Mouse (Mus musculus) granulocyte monocyte progenitor cell, adult 5-6 weeks (primary cell): ENCODE data around the gene Tmprss4. TPM values are rescaled to one million over a fixed set of nuclear protein-coding genes. Genes with fewer than 3 reads are reported as not detected.

Experiments used
- ATAC-seq: replicated peaks from 2 replicates; pipeline ENCODE4 v1.8.0; 2016; ENCODE audit warnings: mild to moderate bottlenecking, moderate TSS enrichment, inconsistent platforms; ENCODE audit not compliant: poor library complexity, severe bottlenecking
- total RNA-seq, 2 experiments: library from RNA; stranded (forward) in 1 of 2; stranded (reverse) in 1 of 2; fragments of 200-712, 200-1000 nt in 1 of 2; fragments of >200 nt in 1 of 2; fragmentation: Nextera tagmentation in 1 of 2; gene quantifications; 2 replicates each; pipeline ENCODE4 v1.2.3; 2014 to 2017

Gene Tmprss4
- total RNA-seq (2014; fragmentation: Nextera tagmentation): not detected in 2 replicates
- total RNA-seq (2017): not detected in 2 replicates

- ATAC-seq: no peak
Observed at GRCm38 (mm10) chr9:45203797-45204410, at the start of gene Tmprss4. Gene Tmprss4 (minus strand): TSS chr9:45204092.

GRCm38 (mm10) chr9:45252395-45252794 lies 48.5 kb upstream of the Tmprss4 start:
- ATAC-seq: peak; percentile 28

GRCm38 (mm10) chr9:45251990-45252389 lies 48.1 kb upstream of the Tmprss4 start:
- ATAC-seq: no peak

DNA sequence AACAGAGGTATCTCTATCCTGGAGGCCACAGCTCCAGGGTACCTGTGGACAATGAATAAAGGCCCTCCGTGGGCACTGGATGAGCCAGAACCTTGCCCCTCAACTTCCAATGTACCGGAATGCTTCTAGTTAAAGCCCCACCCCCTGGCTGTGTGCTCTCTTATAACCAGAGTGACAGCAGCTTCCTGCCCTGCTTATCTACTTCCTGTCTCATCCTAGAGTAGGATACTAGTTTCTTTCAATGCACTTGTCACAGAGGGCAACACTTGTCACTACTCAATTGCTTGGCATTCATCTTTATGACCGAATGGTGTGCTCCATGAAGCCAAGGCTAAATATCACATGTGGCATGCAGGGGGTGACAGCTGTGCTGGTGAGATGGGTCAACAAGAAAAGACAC lies 47.4 kb upstream of the Tmprss4 start:
- ATAC-seq: no peak; the same call in 1 of the 2 replicates

DNA sequence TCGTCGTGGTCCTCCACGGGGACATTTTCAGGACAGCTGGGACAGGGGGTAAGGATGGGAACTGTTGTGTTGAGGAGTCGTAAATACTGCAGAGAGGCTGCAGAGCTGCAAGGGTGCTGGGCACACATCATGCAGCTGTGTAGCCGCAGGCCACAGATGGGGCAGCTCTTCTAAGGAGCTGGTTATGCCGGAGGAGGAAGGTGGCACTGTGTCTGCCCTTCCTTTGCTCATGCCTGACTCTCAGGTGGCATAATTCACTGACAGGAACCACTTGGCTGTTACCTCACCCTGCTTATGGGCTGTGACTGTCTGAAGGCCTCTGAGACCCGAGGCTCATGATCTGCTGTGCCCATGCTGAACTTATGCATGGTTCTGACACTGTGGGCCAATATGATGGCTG lies 46.4 kb upstream of the Tmprss4 start:
- no peak for ATAC-seq

GRCm38 (mm10) chr9:45247536-45247935 lies 43.6 kb upstream of the Tmprss4 start:
- no peak for ATAC-seq

- peak; percentile 91 for ATAC-seq
Observed at GRCm38 (mm10) chr9:45246060-45246459, 42.2 kb upstream of the Tmprss4 start.

DNA sequence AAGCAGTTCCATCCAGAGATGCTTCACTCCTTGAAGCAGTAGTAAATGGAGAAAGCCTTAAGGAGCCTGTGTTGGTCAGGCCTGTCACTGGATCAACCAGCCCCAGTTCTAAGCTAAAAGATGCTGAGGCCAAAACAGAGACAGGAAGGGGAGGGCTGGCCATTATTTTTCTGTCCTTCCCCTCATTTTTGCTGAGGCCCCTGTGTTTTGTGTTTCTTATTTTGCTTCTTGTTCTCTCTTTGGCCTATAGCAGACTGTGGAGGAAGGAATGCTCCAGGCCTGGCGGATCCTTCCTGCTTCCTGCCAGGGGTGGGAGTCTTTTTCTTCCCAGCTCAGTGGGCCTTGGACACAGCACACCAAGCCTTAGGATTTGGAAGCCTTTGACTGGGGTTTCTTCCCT lies 41.5 kb upstream of the Tmprss4 start:
- no peak for ATAC-seq

- peak; percentile 56 for ATAC-seq
Observed at GRCm38 (mm10) chr9:45241397-45241796, 37.5 kb upstream of the Tmprss4 start.

GRCm38 (mm10) chr9:45236744-45237143 lies 32.9 kb upstream of the Tmprss4 start:
- no peak for ATAC-seq

GRCm38 (mm10) chr9:45235668-45236227 lies 31.9 kb upstream of the Tmprss4 start:
- peak; percentile 76 for ATAC-seq

- ATAC-seq: no peak
Observed at GRCm38 (mm10) chr9:45229359-45229758, 25.5 kb upstream of the Tmprss4 start.

- ATAC-seq: peak; percentile 59
Observed at GRCm38 (mm10) chr9:45221567-45221966, 17.7 kb upstream of the Tmprss4 start.

DNA sequence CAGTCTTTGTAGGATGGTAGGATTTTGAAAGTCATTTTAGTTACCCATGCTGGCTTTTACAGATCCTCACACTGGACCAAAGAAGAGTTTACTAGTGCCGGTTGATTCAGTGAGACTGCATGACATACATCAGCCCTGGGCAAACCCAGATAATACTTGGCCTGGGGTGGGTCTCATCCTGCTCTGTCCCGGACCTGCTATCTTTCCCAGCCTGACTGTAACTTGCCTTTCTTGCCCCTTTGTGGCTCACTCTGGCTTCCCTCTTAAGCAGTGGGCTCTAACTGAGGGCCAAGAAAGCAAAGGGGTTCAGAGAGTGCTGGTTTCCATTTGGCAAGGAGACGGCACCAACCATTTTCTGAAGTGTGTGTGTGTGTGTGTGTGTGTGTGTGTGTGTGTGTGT lies 15.8 kb upstream of the Tmprss4 start:
- ATAC-seq: no peak

- no peak for ATAC-seq
Observed at GRCm38 (mm10) chr9:45215526-45216179, 11.8 kb upstream of the Tmprss4 start.

GRCm38 (mm10) chr9:45212001-45212400 lies 8.1 kb upstream of the Tmprss4 start:
- ATAC-seq: no peak

DNA sequence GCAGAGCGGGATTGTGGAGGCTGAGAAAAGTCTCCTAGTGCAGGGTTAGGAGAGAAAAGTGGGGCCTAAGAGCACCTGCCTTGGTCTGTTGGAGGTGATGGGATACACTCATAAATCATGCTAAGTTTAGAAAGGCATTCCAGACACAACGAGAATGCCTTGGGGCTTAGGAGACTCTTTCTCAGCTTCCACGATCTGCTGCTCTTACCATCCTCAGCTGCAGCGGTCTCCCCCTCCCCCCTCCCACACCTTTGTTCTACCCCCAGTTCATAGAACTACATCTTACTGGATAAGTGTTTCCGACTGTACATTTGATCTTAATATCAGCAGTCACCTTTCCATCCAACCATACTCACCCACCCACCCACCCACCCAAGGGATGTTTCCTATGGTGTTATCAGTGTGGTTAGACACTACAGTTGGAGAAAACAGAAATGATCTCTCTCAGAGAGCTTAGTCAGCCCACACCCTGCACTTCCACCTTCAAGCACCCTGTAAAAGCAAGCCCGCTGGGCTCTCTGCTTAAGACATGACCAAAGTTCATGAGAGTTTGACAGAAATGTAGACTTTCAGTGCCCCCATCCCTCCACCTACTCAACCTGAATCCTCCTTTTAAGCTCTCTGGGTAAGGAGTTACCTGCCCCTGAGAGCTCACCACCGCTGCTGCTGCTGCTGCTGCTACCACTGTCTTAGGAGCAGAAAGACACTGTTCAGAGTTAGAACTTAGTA lies 3.3 kb upstream of the Tmprss4 start:
- no peak for ATAC-seq

DNA sequence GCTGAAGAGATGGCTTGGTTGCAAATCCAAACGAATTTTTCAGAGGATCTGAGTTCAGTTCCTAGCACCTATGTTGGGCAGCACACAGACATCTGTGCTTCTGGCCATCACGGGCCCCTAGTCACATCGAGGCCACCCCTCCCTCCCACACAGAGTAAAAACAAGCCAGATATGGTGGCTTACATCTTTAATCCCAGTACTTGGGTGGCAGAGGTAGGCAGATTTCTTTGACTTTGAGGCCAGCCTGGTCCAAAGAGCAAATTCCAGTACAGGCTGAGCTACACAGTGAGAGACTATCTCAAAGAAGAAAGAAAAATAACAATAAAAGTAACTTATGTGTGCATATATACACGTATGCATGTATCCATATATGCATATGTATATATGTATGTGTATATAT lies 2.2 kb upstream of the Tmprss4 start:
- ATAC-seq: no peak

DNA sequence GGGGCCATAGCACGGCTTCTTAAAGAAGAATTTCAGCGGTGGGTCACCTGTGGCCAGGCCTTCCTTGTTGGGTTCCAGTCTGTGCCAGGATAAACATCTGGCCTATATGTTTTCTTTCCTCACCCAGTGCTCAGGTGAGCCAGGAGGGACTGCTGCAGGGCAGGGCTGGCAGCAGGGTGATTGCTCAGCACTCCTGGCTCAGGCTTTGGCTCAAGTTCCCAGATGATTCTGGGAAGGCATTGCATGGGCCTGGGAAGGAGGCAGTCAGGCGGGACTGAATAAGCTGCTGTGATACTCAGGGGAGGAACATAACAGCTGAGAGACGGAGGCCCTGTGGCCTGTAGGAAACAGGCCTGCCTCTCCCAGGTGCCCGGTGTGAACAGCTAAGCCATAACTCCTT lies 1.3 kb upstream of the Tmprss4 start:
- no peak for ATAC-seq

- peak; percentile 46 for ATAC-seq
Observed at GRCm38 (mm10) chr9:45202021-45202798, 1.7 kb downstream of the Tmprss4 start.
